Mouse (Mus musculus): Measurements from ENCODE around the gene 9030612E09Rik. TPM values are rescaled to one million over a fixed set of nuclear protein-coding genes. Genes with fewer than 3 reads are reported as not detected.

9030612E09Rik gene
- not detected in 2 replicates for polyA plus RNA-seq (2012; rRNA removed)

DNA sequence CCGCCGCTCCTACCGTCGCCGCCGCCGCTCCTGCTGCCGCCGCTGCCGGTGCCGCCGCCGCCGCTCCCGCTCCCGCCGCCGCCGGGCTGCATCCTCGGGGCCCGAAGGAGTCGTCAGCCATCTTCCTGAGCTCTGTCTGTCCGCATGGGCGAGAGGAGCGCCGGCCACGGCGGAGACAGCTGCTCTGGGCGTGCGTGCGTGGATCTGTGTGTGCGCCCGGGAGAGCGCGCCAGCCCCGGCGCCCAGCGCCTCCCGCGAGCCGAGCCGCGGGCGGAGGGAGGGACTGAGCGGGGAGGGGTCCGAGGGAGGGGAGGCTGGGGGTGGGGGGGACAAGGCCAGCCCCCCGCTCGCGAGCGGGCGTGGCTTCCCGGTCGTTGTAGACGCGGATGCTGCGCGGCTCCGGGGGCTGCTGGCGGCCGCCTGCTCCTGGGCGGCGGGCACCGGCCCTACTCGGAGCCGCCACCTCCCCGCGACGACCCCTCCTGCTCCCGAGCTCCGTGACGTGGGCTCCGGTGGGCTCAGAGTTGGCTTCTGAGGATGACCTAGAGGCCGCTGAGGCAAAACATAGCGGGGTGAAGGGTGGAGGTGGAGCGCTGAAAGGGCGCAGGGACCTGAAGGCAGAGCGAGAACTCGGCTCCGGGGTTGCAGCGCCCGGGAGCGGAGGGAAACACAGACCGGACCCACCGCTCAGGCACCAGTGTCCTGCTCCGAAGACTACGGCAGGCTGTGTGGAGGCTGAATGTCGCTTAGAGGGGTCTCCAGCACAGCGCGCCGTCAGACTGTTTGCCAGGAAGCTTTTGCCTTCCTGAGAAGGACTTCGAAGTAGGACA lies at the start of gene 9030612E09Rik, which contains the start of gene Sobp:
Gene 9030612E09Rik, plus strand, starts transcription at position 379 of the 830 bp plus-strand sequence.
Gene Sobp, minus strand, starts transcription at position 205 of the 830 bp plus-strand sequence.
- 1% methylated on average over 69 of the region's 91 CpGs for WGBS
- no peak for TF ChIP-seq CTCF (IDR thresholded peaks at IDR 0.05; ENCODE audit: extremely low read depth, insufficient read depth, insufficient read length, insufficient replicate concordance)
- TF ChIP-seq POLR2A (IDR thresholded peaks at IDR 0.05; ENCODE audit: low read depth, low read length): no peak
- Histone ChIP-seq H3K27me3 (ENCODE audit: control insufficient read depth, insufficient read depth, low read length) (peaks cover 24% of the 10 kb centered on the region), H3K4me3 (ENCODE audit: extremely low read depth, insufficient read depth, insufficient read length) (peak within 1 kb of the TSS; percentile 48; the same call in 1 of the 2 replicates), H3K36me3 (ENCODE audit: control insufficient read depth, insufficient read depth, low read length) (no peaks in the 10 kb centered on the region), H3K4me1 (ENCODE audit: control insufficient read depth, insufficient read depth, insufficient read length) (0 out of 2 replicates have a peak, but pooled peaks cover 3% of the 10 kb centered on the region), H3K27ac (ENCODE audit: insufficient read depth, low read length) (no peak within 1 kb of the TSS)
- no peak for DNase-seq (ENCODE audit: low read depth in 1 of 2, low spot score in 2 of 2)

DNA sequence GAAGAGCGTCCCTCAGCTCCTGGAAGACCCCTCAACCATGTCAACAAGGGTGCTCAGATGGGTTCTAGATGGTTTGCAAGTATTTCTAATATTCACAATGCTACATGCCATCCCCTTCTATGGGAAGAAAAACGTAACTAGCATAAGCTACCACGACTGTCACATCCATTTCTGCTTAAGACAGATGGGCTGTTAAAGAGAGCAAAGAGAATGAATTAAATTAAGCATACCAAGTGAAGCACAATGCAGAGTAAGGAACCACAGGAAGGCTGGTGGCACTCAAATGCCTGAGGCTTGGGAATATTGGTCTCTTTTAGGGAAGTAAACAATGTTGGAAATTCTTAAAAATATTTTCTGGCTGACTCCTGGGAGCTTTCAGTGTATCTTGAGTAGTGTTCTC lies 45.8 kb upstream of the 9030612E09Rik start:
- Histone ChIP-seq H3K4me3 (ENCODE audit: extremely low read depth, insufficient read depth, insufficient read length) (no peak overlapping the region), H3K4me1 (ENCODE audit: control insufficient read depth, insufficient read depth, insufficient read length) (no peaks in the 10 kb centered on the region), H3K36me3 (ENCODE audit: control insufficient read depth, insufficient read depth, low read length) (no peaks in the 10 kb centered on the region), H3K27me3 (ENCODE audit: control insufficient read depth, insufficient read depth, low read length) (no peaks in the 10 kb centered on the region), H3K27ac (ENCODE audit: insufficient read depth, low read length) (no peak overlapping the region)
- DNase-seq (ENCODE audit: low read depth in 1 of 2, low spot score in 2 of 2): no peak
- WGBS: 86% methylated on average over 3 of the region's 3 CpGs
- TF ChIP-seq CTCF (IDR thresholded peaks at IDR 0.05; ENCODE audit: extremely low read depth, insufficient read depth, insufficient read length, insufficient replicate concordance) (no peak), POLR2A (IDR thresholded peaks at IDR 0.05; ENCODE audit: low read depth, low read length) (no peak)

DNA sequence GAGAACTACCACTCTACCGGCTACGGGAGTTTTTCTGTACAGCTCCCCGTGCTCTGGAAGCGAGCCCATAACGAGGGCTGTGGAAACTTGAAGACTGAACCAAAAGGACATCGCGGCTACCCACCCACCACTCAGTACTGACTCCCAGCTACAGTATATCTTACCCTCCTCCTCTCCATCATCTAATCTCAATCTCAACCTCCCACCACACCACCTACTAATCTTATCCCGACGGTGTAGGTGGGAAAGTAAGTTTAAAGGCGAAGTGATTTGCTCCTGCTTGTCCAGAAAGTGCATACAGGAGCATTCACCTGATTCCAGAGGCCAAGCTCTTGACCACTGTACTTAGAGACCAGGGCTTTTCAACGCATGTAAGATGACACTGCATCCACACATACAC lies 40.5 kb upstream of the 9030612E09Rik start:
- no peak overlapping the region for H3K27ac ChIP-seq (ENCODE audit: insufficient read depth, low read length)
- WGBS: 89% methylated on average over 11 of the region's 11 CpGs
- DNase-seq (ENCODE audit: low read depth in 1 of 2, low spot score in 2 of 2): no peak
- H3K27me3 ChIP-seq (ENCODE audit: control insufficient read depth, insufficient read depth, low read length): no peaks in the 10 kb centered on the region; the same call in 1 of the 2 replicates
- H3K36me3 ChIP-seq (ENCODE audit: control insufficient read depth, insufficient read depth, low read length): no peaks in the 10 kb centered on the region
- H3K4me3 ChIP-seq (ENCODE audit: extremely low read depth, insufficient read depth, insufficient read length): no peak overlapping the region
- H3K4me1 ChIP-seq (ENCODE audit: control insufficient read depth, insufficient read depth, insufficient read length): no peaks in the 10 kb centered on the region
- TF ChIP-seq CTCF (IDR thresholded peaks at IDR 0.05; ENCODE audit: extremely low read depth, insufficient read depth, insufficient read length, insufficient replicate concordance) (no peak), POLR2A (IDR thresholded peaks at IDR 0.05; ENCODE audit: low read depth, low read length) (no peak)

DNA sequence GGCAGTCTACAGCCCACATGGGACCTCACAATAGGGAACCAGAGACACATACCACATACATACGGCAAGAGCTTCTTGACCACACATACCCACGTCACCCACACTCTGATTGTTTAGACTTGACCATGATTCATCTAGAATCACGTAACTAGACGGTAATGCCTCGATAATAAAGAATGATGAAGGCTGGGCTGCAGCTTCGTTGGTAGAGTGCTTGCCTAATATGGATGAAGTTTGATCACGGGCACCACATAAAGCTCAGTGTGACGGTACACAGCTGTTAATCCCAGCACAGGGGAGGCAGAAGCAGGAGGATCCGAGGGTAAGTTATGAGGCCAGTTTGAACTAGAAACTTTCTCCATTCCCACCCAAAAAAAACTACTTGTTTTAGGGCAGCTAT lies 31.3 kb upstream of the 9030612E09Rik start:
- H3K27me3 ChIP-seq (ENCODE audit: control insufficient read depth, insufficient read depth, low read length): no peaks in the 10 kb centered on the region
- no peak overlapping the region for H3K4me3 ChIP-seq (ENCODE audit: extremely low read depth, insufficient read depth, insufficient read length)
- H3K36me3 ChIP-seq (ENCODE audit: control insufficient read depth, insufficient read depth, low read length): no peaks in the 10 kb centered on the region
- H3K27ac ChIP-seq (ENCODE audit: insufficient read depth, low read length): no peak overlapping the region
- WGBS: 91% methylated on average over 9 of the region's 9 CpGs
- DNase-seq (ENCODE audit: low read depth in 1 of 2, low spot score in 2 of 2): no peak
- TF ChIP-seq CTCF (IDR thresholded peaks at IDR 0.05; ENCODE audit: extremely low read depth, insufficient read depth, insufficient read length, insufficient replicate concordance): no peak
- TF ChIP-seq POLR2A (IDR thresholded peaks at IDR 0.05; ENCODE audit: low read depth, low read length): no peak
- H3K4me1 ChIP-seq (ENCODE audit: control insufficient read depth, insufficient read depth, insufficient read length): no peaks in the 10 kb centered on the region

DNA sequence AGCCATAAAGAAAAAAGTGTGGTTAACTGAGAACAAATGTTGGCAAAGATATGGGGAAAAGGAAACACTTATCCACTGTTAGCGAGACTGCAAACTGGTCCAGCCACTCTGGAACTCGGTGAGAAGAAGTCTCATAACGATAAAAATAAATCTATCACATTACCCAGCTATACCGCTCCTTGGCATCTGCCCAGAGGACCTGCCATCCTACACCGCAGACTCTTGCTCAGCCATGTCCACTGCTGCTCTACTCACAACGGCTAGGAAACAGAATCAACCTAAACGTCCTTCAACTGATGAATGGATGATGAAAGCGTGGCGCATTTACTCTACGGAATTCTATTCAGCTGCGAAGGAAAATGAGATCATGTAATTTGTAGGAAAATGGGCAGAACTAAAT lies 26.0 kb upstream of the 9030612E09Rik start:
- H3K4me3 ChIP-seq (ENCODE audit: extremely low read depth, insufficient read depth, insufficient read length): no peak overlapping the region
- no peak for DNase-seq (ENCODE audit: low read depth in 1 of 2, low spot score in 2 of 2)
- TF ChIP-seq CTCF (IDR thresholded peaks at IDR 0.05; ENCODE audit: extremely low read depth, insufficient read depth, insufficient read length, insufficient replicate concordance): no peak
- TF ChIP-seq POLR2A (IDR thresholded peaks at IDR 0.05; ENCODE audit: low read depth, low read length): no peak
- 81% methylated on average over 11 of the region's 11 CpGs for WGBS
- no peaks in the 10 kb centered on the region for H3K4me1 ChIP-seq (ENCODE audit: control insufficient read depth, insufficient read depth, insufficient read length)
- no peaks in the 10 kb centered on the region for H3K36me3 ChIP-seq (ENCODE audit: control insufficient read depth, insufficient read depth, low read length)
- H3K27ac ChIP-seq (ENCODE audit: insufficient read depth, low read length): no peak overlapping the region
- H3K27me3 ChIP-seq (ENCODE audit: control insufficient read depth, insufficient read depth, low read length): no peaks in the 10 kb centered on the region

DNA sequence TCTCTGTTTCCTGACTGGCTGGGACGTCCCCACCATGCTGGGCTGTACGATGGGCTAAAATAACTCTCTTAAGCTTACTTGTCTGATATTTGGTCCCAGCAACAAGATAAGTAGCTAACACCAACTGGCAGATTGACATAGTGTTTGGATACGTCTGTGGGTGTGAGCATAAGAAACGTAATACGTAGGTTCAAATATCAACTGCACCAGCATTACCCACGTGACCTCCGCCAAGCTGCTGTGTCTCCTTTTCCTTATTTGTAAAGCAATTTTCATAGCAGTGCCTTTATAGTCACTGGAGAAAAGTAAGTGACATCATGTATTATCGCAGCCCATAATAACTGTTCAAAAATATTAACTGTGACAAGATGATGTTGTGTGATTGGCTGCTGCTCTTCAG lies 21.9 kb upstream of the 9030612E09Rik start:
- TF ChIP-seq POLR2A (IDR thresholded peaks at IDR 0.05; ENCODE audit: low read depth, low read length) (no peak), CTCF (IDR thresholded peaks at IDR 0.05; ENCODE audit: extremely low read depth, insufficient read depth, insufficient read length, insufficient replicate concordance) (no peak)
- no peak for DNase-seq (ENCODE audit: low read depth in 1 of 2, low spot score in 2 of 2)
- Histone ChIP-seq H3K4me1 (ENCODE audit: control insufficient read depth, insufficient read depth, insufficient read length) (no peaks in the 10 kb centered on the region), H3K27me3 (ENCODE audit: control insufficient read depth, insufficient read depth, low read length) (no peaks in the 10 kb centered on the region), H3K27ac (ENCODE audit: insufficient read depth, low read length) (no peak overlapping the region), H3K4me3 (ENCODE audit: extremely low read depth, insufficient read depth, insufficient read length) (no peak overlapping the region), H3K36me3 (ENCODE audit: control insufficient read depth, insufficient read depth, low read length) (no peaks in the 10 kb centered on the region)
- 92% methylated on average over 8 of the region's 8 CpGs for WGBS

DNA sequence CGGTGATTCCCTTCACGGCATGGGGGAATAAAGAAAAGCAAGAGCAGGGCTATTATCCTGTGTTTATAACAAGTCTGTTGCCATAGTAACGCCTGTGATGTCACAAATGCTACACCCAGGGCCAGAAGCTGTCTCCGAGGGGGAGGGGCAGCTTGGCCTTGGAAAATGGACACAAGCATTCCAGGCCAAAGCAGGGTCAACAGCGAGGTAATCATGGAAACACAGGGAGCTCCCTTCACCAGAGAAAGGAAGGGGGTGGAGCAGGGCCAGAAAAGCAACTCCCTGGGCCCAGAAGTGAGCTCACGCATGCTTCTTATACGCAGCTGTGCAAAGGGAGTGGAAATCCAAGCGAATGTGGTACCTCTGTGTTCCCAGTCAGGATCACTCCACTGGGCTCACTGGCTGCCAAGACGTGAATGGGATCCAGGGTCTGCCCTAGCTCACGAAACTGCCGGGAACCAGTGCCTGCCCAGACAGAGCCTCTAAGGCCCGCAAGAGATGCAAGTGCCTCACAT lies 19.4 kb upstream of the 9030612E09Rik start:
- WGBS: 67% methylated on average over 12 of the region's 12 CpGs
- DNase-seq (ENCODE audit: low read depth in 1 of 2, low spot score in 2 of 2): no peak
- Histone ChIP-seq H3K36me3 (ENCODE audit: control insufficient read depth, insufficient read depth, low read length) (no peaks in the 10 kb centered on the region), H3K27ac (ENCODE audit: insufficient read depth, low read length) (no peak overlapping the region), H3K4me1 (ENCODE audit: control insufficient read depth, insufficient read depth, insufficient read length) (no peaks in the 10 kb centered on the region), H3K4me3 (ENCODE audit: extremely low read depth, insufficient read depth, insufficient read length) (no peak overlapping the region), H3K27me3 (ENCODE audit: control insufficient read depth, insufficient read depth, low read length) (no peaks in the 10 kb centered on the region)
- no peak for TF ChIP-seq POLR2A (IDR thresholded peaks at IDR 0.05; ENCODE audit: low read depth, low read length)

All from spleen, adult 2 months (tissue).